Mouse (Mus musculus): ENCODE measurements at regions not wholly inside any gene's neighbourhood (a gene's known extent, or its start where the extent isn't known, plus 50 kb on each side); places are given as distances from the start of the nearest gene placed in this dataset.
A peak's percentile ranks its signal among the peaks of the same experiment; 100 is the strongest.

- peak; percentile 79 for DNase-seq (ENCODE audit: low read depth, low spot score)
Observed at GRCm38 (mm10) chr14:60525284-60525962, 108.4 kb upstream of the Spata13 start.

GRCm38 (mm10) chr14:60525979-60526378 is 107.8 kb upstream of the Spata13 start:
- DNase-seq (ENCODE audit: low read depth, low spot score): no peak

GRCm38 (mm10) chr14:60526832-60527231 is 107.0 kb upstream of the Spata13 start:
- DNase-seq (ENCODE audit: low read depth, low spot score): no peak

GRCm38 (mm10) chr14:60527951-60528350 is 105.8 kb upstream of the Spata13 start:
- no peak for DNase-seq (ENCODE audit: low read depth, low spot score)

- no peak for DNase-seq (ENCODE audit: low read depth, low spot score)
Observed at GRCm38 (mm10) chr14:60528520-60528919, 105.3 kb upstream of the Spata13 start.

GRCm38 (mm10) chr14:60529022-60529421 is 104.8 kb upstream of the Spata13 start:
- no peak for DNase-seq (ENCODE audit: low read depth, low spot score)

- no peak for DNase-seq (ENCODE audit: low read depth, low spot score)
Observed at GRCm38 (mm10) chr14:60529646-60530347, 104.0 kb upstream of the Spata13 start.

- no peak for DNase-seq (ENCODE audit: low read depth, low spot score)
Observed at GRCm38 (mm10) chr14:60530348-60530711, 103.5 kb upstream of the Spata13 start.

GRCm38 (mm10) chr14:60530973-60531372 is 102.8 kb upstream of the Spata13 start:
- DNase-seq (ENCODE audit: low read depth, low spot score): no peak

GRCm38 (mm10) chr14:60531766-60532165 is 102.0 kb upstream of the Spata13 start:
- peak; percentile 41 for DNase-seq (ENCODE audit: low read depth, low spot score)

GRCm38 (mm10) chr14:60533452-60534224 is 100.2 kb upstream of the Spata13 start:
- DNase-seq (ENCODE audit: low read depth, low spot score): no peak

GRCm38 (mm10) chr14:60539040-60539439 is 94.8 kb upstream of the Spata13 start:
- no peak for DNase-seq (ENCODE audit: low read depth, low spot score)

GRCm38 (mm10) chr14:60540111-60540510 is 93.7 kb upstream of the Spata13 start:
- DNase-seq (ENCODE audit: low read depth, low spot score): no peak

GRCm38 (mm10) chr14:60541596-60541995 is 92.2 kb upstream of the Spata13 start:
- DNase-seq (ENCODE audit: low read depth, low spot score): no peak

- DNase-seq (ENCODE audit: low read depth, low spot score): no peak
Observed at GRCm38 (mm10) chr14:60544767-60545166, 89.0 kb upstream of the Spata13 start.

- DNase-seq (ENCODE audit: low read depth, low spot score): peak; percentile 53
Observed at GRCm38 (mm10) chr14:60554222-60554740, 79.5 kb upstream of the Spata13 start.

- no peak for DNase-seq (ENCODE audit: low read depth, low spot score)
Observed at GRCm38 (mm10) chr14:60556541-60556940, 77.3 kb upstream of the Spata13 start.

- no peak for DNase-seq (ENCODE audit: low read depth, low spot score)
Observed at GRCm38 (mm10) chr14:60557020-60557419, 76.8 kb upstream of the Spata13 start.

GRCm38 (mm10) chr14:60559376-60559775 is 74.4 kb upstream of the Spata13 start:
- DNase-seq (ENCODE audit: low read depth, low spot score): no peak

- peak; percentile 60 for DNase-seq (ENCODE audit: low read depth, low spot score)
Observed at GRCm38 (mm10) chr14:60559826-60560529, 73.8 kb upstream of the Spata13 start.

- no peak for DNase-seq (ENCODE audit: low read depth, low spot score)
Observed at GRCm38 (mm10) chr14:60576281-60576680, 57.5 kb upstream of the Spata13 start.

GRCm38 (mm10) chr14:60580131-60580530 is 53.7 kb upstream of the Spata13 start:
- DNase-seq (ENCODE audit: low read depth, low spot score): peak; percentile 87

Measured in ES-CJ7 (cell line).